24 mouse cellular contexts compared by ENCODE assay signal in genomic region chr13:62884536-62884935, GRCm38 (mm10). TPM values are rescaled to one million over a fixed set of nuclear protein-coding genes. Genes with fewer than 3 reads are reported as not detected.
DNase-seq lines count a peak whose midpoint lies in the region; ATAC-seq and TF ChIP-seq lines count a peak whose summit lies in the region.
"Had no signal": no experiment of that assay in that cellular context is flagged by ENCODE, and none has a peak within 500 bp of the region (broad histone marks: within the 10 kb centered on the region; RNA-seq: fewer than 3 reads in every experiment).

No protein-coding gene starts in this region.

- H3K9me3 ChIP-seq in kidney, embryonic 15.5 days (replicated peaks): no peaks in the 10 kb centered on the region
- no peaks in the 10 kb centered on the region for H3K9me3 ChIP-seq in liver, postnatal 0 days (ENCODE audit: low read length)
- H3K9me3 ChIP-seq in liver, embryonic 11.5 days (ENCODE audit: control insufficient read depth, low read length): no peaks in the 10 kb centered on the region
- H3K9me3 ChIP-seq: embryonic facial prominence, embryonic 13.5 days; embryonic facial prominence, embryonic 15.5 days; forebrain, embryonic 10.5 days; forebrain, embryonic 12.5 days had no signal

- peaks cover 34% of the 10 kb centered on the region for H3K27me3 ChIP-seq in kidney, embryonic 15.5 days
- no peaks in the 10 kb centered on the region for H3K27me3 ChIP-seq in liver, postnatal 0 days (ENCODE audit: insufficient read depth, low read length)
- H3K27me3 ChIP-seq in liver, embryonic 11.5 days (replicated peaks; ENCODE audit: control insufficient read depth, insufficient read depth, low read length): peaks cover 23% of the 10 kb centered on the region

- peak; percentile 6 for DNase-seq in kidney, adult 18-20 months
- DNase-seq in kidney, adult 11 months: no peak
- DNase-seq in kidney, adult 9 months: peak; percentile 13
- DNase-seq in liver, postnatal 0 days: no peak
- DNase-seq in liver, embryonic 11.5 days (ENCODE audit: low spot score): no peak
- DNase-seq: adrenal gland, adult 2 months; adrenal gland, postnatal 10 days; adrenal gland, postnatal 25 days; cerebellum, adult 11 months; cerebellum, adult 18-20 months; cerebellum, adult 8-10 months; cerebellum, adult 9-11 months; cerebellum, postnatal 14 days; cerebellum, postnatal 36 days; embryo, embryonic 11 days had no signal

- H3K4me2 ChIP-seq in kidney, embryonic 15.5 days: no peak overlapping the region
- H3K4me2 ChIP-seq in liver, postnatal 0 days (ENCODE audit: low read depth, low read length): peak overlapping the region; percentile 68
- H3K4me2 ChIP-seq in liver, embryonic 11.5 days: no peak overlapping the region
- H3K4me2 ChIP-seq: embryonic facial prominence, embryonic 13.5 days; embryonic facial prominence, embryonic 15.5 days; forebrain, embryonic 12.5 days had no signal

- no peak for ATAC-seq in kidney, embryonic 15.5 days (replicated peaks; ENCODE audit: low FRiP score)
- no peak for ATAC-seq in liver, postnatal 0 days
- no peak for ATAC-seq in liver, embryonic 11.5 days (replicated peaks; ENCODE audit: low FRiP score)
- ATAC-seq: forebrain, embryonic 14.5 days had no signal

- H3K9ac ChIP-seq in kidney, embryonic 15.5 days: no peak overlapping the region
- peak overlapping the region; percentile 8 for H3K9ac ChIP-seq in liver, postnatal 0 days (replicated peaks)
- no peak overlapping the region for H3K9ac ChIP-seq in liver, embryonic 11.5 days (ENCODE audit: low read depth, low read length)
- H3K9ac ChIP-seq: embryonic facial prominence, embryonic 13.5 days; embryonic facial prominence, embryonic 15.5 days; forebrain, embryonic 12.5 days had no signal

- no peak overlapping the region for H3K4me3 ChIP-seq in kidney, embryonic 15.5 days (replicated peaks)
- peak overlapping the region; percentile 40 for H3K4me3 ChIP-seq in liver, postnatal 0 days (ENCODE audit: low read depth, low read length)
- H3K4me3 ChIP-seq in liver, embryonic 11.5 days (ENCODE audit: low read depth, low read length): no peak overlapping the region
- H3K4me3 ChIP-seq: embryonic facial prominence, embryonic 13.5 days; embryonic facial prominence, embryonic 15.5 days; erythroblast, embryonic 14.5 days; forebrain, embryonic 10.5 days; forebrain, embryonic 12.5 days had no signal

- peaks cover 20% of the 10 kb centered on the region for H3K4me1 ChIP-seq in kidney, embryonic 15.5 days
- peaks cover 19% of the 10 kb centered on the region for H3K4me1 ChIP-seq in liver, postnatal 0 days (ENCODE audit: insufficient read depth)
- no peaks in the 10 kb centered on the region; the same call in 1 of the 2 replicates for H3K4me1 ChIP-seq in liver, embryonic 11.5 days (replicated peaks; ENCODE audit: control insufficient read depth, insufficient read depth, low read length)

- TF ChIP-seq CTCF in liver, postnatal 0 days (IDR thresholded peaks at IDR 0.05; ENCODE audit: low read depth): no peak

- 76% methylated on average over 3 of the region's 3 CpGs for WGBS in kidney, embryonic 15.5 days
- WGBS in liver, postnatal 0 days (ENCODE audit: insufficient replicate concordance): 69% methylated on average over 3 of the region's 3 CpGs
- WGBS in liver, embryonic 11.5 days: 81% methylated on average over 3 of the region's 3 CpGs

- H3K36me3 ChIP-seq in kidney, embryonic 15.5 days: no peaks in the 10 kb centered on the region
- H3K36me3 ChIP-seq in liver, postnatal 0 days (replicated peaks; ENCODE audit: insufficient read depth, low read length): no peaks in the 10 kb centered on the region
- no peaks in the 10 kb centered on the region for H3K36me3 ChIP-seq in liver, embryonic 11.5 days (ENCODE audit: control insufficient read depth, insufficient read depth, low read length)
- H3K36me3 ChIP-seq: embryonic facial prominence, embryonic 13.5 days; embryonic facial prominence, embryonic 15.5 days; forebrain, embryonic 10.5 days; forebrain, embryonic 12.5 days had no signal

- no peak for TF ChIP-seq EP300 in liver, postnatal 0 days (IDR thresholded peaks at IDR 0.05; ENCODE audit: low read depth)

- H3K27ac ChIP-seq in kidney, embryonic 15.5 days: no peak overlapping the region
- peak overlapping the region; percentile 52 for H3K27ac ChIP-seq in liver, postnatal 0 days (ENCODE audit: low read depth)
- no peak overlapping the region for H3K27ac ChIP-seq in liver, embryonic 11.5 days (ENCODE audit: low read depth, low read length)
- H3K27ac ChIP-seq: forebrain, embryonic 10.5 days; forebrain, embryonic 12.5 days had no signal

RNA-seq across cellular contexts. Expression of gene Fbp1, which starts 3.5 kb away (rescaled TPM):
- polyA plus RNA-seq in kidney, embryonic 15.5 days (2015; fragmentation: Nextera tagmentation; extraction: Ambion mirVana): 42.4 and 48.6 TPM in 2 replicates
- 2,442 and 2,581 TPM in 2 replicates for polyA plus RNA-seq in liver, postnatal 0 days (2015; fragmentation: Nextera tagmentation; extraction: Ambion mirVana)
- polyA plus RNA-seq in liver, embryonic 11.5 days (2014; fragmentation: Nextera tagmentation; extraction: Ambion mirVana): not detected in 2 replicates
- polyA plus RNA-seq: C2C12; embryonic facial prominence, embryonic 11.5 days; erythroblast, embryonic 14.5 days; forebrain, embryonic 10.5 days; forebrain, embryonic 12.5 days; forebrain, embryonic 14.5 days had no signal

RNA-seq across cellular contexts. Expression of gene Fbp2, which starts 26.3 kb away (rescaled TPM):
- 14.2 and 14.3 TPM in 2 replicates for polyA plus RNA-seq in kidney, embryonic 15.5 days (2015; fragmentation: Nextera tagmentation; extraction: Ambion mirVana)
- polyA plus RNA-seq in liver, postnatal 0 days (2015; fragmentation: Nextera tagmentation; extraction: Ambion mirVana): 0.89 and 1.3 TPM in 2 replicates
- not detected in 2 replicates for polyA plus RNA-seq in liver, embryonic 11.5 days (2014; fragmentation: Nextera tagmentation; extraction: Ambion mirVana)
- polyA plus RNA-seq: C2C12; erythroblast, embryonic 14.5 days; forebrain, embryonic 12.5 days had no signal

Comparison
In these comparisons a context has a peak if more than half of its experiments do, and no peak if none do; other contexts are left out.
1. DNase-seq: peak in kidney, adult 18-20 months (single experiment) and kidney, adult 9 months (single experiment); none in kidney, adult 11 months (single experiment), liver, postnatal 0 days (single experiment) and liver, embryonic 11.5 days (single experiment).
2. RNA of gene Fbp1, which starts 3.5 kb away (polyA plus RNA-seq): 2,442 to 2,581 TPM in liver, postnatal 0 days; 42.4 to 48.6 TPM in kidney, embryonic 15.5 days and not detected in liver, embryonic 11.5 days; every median in the first group is over 10 times any median in the second.